Mouse (Mus musculus): ENCODE results near the gene Crygn. TPM values are rescaled to one million over a fixed set of nuclear protein-coding genes. Genes with fewer than 3 reads are reported as not detected.

Crygn gene
- polyA plus RNA-seq (2015; fragmentation: Nextera tagmentation; extraction: Ambion mirVana): not detected in 2 replicates

DNA sequence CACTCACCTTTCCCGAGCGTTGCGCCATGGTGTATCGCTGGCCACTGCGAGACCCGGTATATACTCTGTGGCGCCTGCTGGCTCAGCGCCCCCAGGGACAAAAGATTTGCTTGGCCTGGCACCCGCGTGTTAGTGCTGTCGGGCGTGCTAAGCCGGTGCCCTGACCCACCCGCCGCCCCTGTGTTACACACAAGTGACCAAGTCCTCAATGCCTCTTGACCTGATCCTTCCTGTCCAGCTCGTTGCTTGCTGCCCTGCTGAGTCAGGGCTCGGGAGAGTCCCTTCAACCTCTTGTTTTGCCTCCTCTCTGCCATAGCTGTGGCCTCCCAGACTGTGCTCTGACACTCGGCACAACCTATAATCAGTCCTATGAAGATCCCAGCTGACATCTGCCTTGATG is at the start of gene Crygn:
Gene Crygn (minus strand): TSS at position 193 of the 400 bp plus-strand sequence.
- Histone ChIP-seq H3K27me3 (peaks cover 9% of the 10 kb centered on the region; the same call in 1 of the 2 replicates), H3K27ac (no peak within 1 kb of the TSS), H3K4me1 (0 out of 2 replicates have a peak, but pooled peaks cover 4% of the 10 kb centered on the region), H3K9me3 (replicated peaks) (no peaks in the 10 kb centered on the region), H3K4me2 (no peak within 1 kb of the TSS), H3K36me3 (ENCODE audit: poor library complexity, severe bottlenecking) (no peaks in the 10 kb centered on the region), H3K4me3 (no peak within 1 kb of the TSS), H3K9ac (no peak within 1 kb of the TSS)
- 27% methylated on average over 18 of the region's 18 CpGs for WGBS
- no peak for ATAC-seq

DNA sequence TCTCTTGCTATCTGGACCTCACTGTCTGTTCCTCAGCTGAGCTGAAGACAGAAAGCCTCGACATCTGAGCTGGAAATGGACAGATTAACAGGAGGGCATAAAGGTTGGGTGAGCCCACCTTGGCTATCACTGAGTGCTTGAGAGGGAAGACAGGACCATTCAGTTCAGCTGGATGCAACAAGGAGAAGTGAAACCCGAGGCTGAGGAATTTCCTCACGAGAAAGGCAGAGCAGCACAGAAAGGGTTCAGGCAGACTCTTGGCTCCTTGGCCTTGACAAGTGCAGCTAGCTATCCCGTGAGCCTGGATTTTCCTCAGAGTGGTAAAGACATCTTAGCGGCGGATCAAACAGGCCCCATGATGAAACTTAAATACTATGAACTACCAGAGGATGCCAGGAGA is 47.4 kb upstream of the Crygn start:
- Histone ChIP-seq H3K4me2 (no peak overlapping the region), H3K9ac (no peak overlapping the region), H3K4me3 (no peak overlapping the region), H3K4me1 (no peaks in the 10 kb centered on the region), H3K36me3 (ENCODE audit: poor library complexity, severe bottlenecking) (peaks cover 80% of the 10 kb centered on the region), H3K27me3 (no peaks in the 10 kb centered on the region), H3K27ac (no peak overlapping the region), H3K9me3 (replicated peaks) (no peaks in the 10 kb centered on the region)
- WGBS: 88% methylated on average over 6 of the region's 6 CpGs
- no peak for ATAC-seq

- no peak overlapping the region for H3K4me3 ChIP-seq
- 92% methylated on average over 8 of the region's 8 CpGs for WGBS
- no peak overlapping the region for H3K9ac ChIP-seq
- no peak for ATAC-seq
- no peaks in the 10 kb centered on the region for H3K9me3 ChIP-seq (replicated peaks)
- no peak overlapping the region for H3K27ac ChIP-seq
- no peak overlapping the region for H3K4me2 ChIP-seq
- H3K27me3 ChIP-seq: no peaks in the 10 kb centered on the region
- H3K36me3 ChIP-seq (ENCODE audit: poor library complexity, severe bottlenecking): peaks cover 79% of the 10 kb centered on the region
- no peaks in the 10 kb centered on the region for H3K4me1 ChIP-seq
Observed at GRCm38 (mm10) chr5:24804661-24805060, 46.9 kb upstream of the Crygn start.

DNA sequence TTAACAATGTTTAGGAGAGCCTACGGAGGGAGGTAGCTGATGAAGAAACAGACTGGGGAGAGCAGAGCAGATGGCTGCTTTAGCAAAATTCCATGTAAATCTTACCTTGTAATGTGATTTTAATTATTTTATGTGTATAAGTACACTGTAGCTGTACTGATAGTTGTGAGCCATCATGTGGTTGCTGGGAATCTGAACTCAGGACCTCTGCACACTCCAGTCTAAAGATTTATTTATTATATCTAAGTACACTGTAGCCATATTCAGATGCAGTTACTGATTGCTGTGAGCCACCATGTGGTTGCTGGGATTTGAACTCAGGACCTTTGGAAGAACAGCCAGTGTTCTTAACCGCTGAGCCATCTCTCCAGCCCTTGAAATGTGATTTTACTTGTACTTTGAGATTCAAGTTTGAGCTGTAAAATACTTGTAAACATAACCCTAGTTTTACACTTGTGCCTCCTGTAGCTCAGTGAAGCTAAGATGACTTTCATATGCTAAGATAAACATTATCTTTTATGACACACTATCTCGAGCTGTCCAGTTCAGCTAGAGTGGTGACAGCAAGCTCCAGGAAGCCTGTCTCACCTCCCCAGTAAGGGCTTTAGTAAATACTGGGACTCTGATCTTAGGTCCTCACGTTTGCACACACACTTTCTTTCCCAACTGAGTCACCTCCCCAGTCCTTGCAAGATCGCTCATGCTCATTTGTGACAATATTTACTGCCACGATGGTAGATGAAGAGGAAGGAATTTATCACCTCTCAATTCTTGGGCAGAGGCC is 44.2 kb upstream of the Crygn start:
- Histone ChIP-seq H3K4me3 (no peak overlapping the region), H3K9me3 (replicated peaks) (no peaks in the 10 kb centered on the region), H3K27ac (no peak overlapping the region), H3K4me1 (no peaks in the 10 kb centered on the region), H3K4me2 (no peak overlapping the region), H3K9ac (no peak overlapping the region), H3K27me3 (no peaks in the 10 kb centered on the region), H3K36me3 (ENCODE audit: poor library complexity, severe bottlenecking) (peaks cover 58% of the 10 kb centered on the region)
- no peak for ATAC-seq
- WGBS: 85% methylated on average over 6 of the region's 6 CpGs

DNA sequence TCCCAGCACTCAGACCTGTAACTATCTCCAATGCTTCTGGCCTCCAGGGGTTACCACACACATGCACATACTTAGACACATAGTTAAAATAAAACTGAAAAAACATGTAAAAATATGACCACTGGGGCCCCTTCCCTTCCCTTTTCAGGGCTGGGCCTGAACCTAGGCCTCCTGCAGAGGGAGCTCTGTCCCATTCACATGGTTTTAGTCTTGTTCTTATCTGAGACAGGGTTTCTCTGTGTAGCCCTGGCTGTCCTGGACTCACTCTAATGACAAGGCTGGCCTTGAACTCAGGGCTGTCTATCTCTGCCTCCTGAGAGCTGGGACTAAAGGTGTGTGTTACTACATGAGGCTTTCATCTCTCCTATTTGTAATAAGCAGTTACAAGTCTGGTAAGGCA is 42.6 kb upstream of the Crygn start:
- no peak overlapping the region for H3K4me2 ChIP-seq
- no peak overlapping the region for H3K9ac ChIP-seq
- 0 out of 2 replicates have a peak, but pooled peaks have one; percentile 21 for ATAC-seq
- no peaks in the 10 kb centered on the region for H3K27me3 ChIP-seq
- no peak overlapping the region for H3K4me3 ChIP-seq
- no peak overlapping the region for H3K27ac ChIP-seq
- H3K4me1 ChIP-seq: no peaks in the 10 kb centered on the region
- H3K36me3 ChIP-seq (ENCODE audit: poor library complexity, severe bottlenecking): peaks cover 42% of the 10 kb centered on the region
- no peaks in the 10 kb centered on the region for H3K9me3 ChIP-seq (replicated peaks)

DNA sequence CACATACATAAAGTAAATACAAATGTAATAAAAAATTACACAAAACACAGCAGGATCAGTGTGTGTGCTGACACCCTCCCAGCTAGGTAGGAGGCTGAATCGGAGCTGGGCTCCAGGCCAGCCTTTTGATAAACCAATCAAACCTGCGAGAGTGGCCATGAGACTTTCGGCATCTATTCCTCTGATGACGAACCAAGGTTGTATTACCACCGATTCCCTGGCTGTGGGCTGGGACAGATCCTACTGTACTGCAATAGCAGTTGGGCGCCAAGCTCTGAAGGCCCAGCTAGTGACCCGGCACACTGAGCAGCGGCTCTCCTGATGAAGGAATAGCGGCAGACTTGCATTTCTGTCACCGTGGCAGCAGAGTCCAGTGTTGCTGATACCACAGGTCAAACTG is 40.8 kb upstream of the Crygn start:
- no peak overlapping the region for H3K4me2 ChIP-seq
- no peaks in the 10 kb centered on the region for H3K4me1 ChIP-seq
- no peak overlapping the region for H3K27ac ChIP-seq
- no peak overlapping the region for H3K9ac ChIP-seq
- no peaks in the 10 kb centered on the region for H3K27me3 ChIP-seq
- H3K4me3 ChIP-seq: no peak overlapping the region
- ATAC-seq: no peak
- 80% methylated on average over 10 of the region's 10 CpGs for WGBS
- H3K36me3 ChIP-seq (ENCODE audit: poor library complexity, severe bottlenecking): peaks cover 25% of the 10 kb centered on the region
- no peaks in the 10 kb centered on the region for H3K9me3 ChIP-seq (replicated peaks)

DNA sequence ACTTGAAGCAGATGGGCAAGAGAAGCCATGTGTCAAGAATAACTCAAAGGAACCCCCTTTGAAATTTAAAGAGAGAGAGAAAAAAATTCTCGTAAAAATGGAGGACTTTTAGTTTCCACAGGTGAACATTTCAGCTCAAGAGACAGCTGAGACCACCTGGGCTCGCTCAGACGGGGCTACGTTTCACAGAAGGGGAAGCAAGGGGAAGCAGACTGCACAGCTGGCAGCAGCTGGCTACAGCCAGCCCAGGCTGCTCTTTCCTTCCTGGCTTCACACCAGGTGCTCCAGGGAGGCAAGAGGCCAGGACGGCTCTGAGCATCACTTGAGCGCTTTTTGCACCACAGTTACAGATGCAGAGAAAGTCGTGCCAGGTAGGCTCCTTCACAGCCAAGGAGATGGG is 40.0 kb upstream of the Crygn start:
- Histone ChIP-seq H3K27ac (no peak overlapping the region), H3K4me2 (no peak overlapping the region), H3K27me3 (no peaks in the 10 kb centered on the region), H3K36me3 (ENCODE audit: poor library complexity, severe bottlenecking) (peaks cover 19% of the 10 kb centered on the region), H3K4me1 (no peaks in the 10 kb centered on the region), H3K9me3 (replicated peaks) (no peaks in the 10 kb centered on the region), H3K9ac (no peak overlapping the region), H3K4me3 (no peak overlapping the region)
- no peak for ATAC-seq
- WGBS: 68% methylated on average over 7 of the region's 7 CpGs

DNA sequence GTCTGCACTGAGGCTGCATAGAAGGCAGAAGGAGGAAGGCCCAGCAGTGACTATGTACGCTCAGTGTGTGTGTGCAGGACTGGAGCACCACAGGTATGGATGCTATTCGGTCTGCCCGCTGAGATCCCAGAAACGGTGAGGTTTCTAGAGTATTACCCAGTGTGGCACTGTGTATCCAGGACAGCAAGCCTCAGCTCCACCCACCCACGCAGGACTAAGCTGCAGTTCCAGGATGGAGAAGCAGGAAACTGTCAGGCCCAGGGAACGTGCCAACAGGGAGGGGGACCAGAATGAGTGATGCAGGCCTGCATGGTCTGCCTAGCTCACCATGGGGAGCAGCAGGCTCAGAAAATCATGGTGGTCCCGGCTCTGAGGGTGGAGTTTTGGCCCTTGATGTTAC is 35.2 kb upstream of the Crygn start:
- ATAC-seq: no peak
- no peak overlapping the region for H3K4me2 ChIP-seq
- no peak overlapping the region for H3K4me3 ChIP-seq
- no peaks in the 10 kb centered on the region for H3K4me1 ChIP-seq
- 76% methylated on average over 7 of the region's 7 CpGs for WGBS
- H3K27ac ChIP-seq: no peak overlapping the region
- 0 out of 2 replicates have a peak, but pooled peaks cover 4% of the 10 kb centered on the region for H3K27me3 ChIP-seq
- no peaks in the 10 kb centered on the region for H3K36me3 ChIP-seq (ENCODE audit: poor library complexity, severe bottlenecking)
- H3K9ac ChIP-seq: no peak overlapping the region
- H3K9me3 ChIP-seq (replicated peaks): no peaks in the 10 kb centered on the region

GRCm38 (mm10) chr5:24782957-24783356 is 25.1 kb upstream of the Crygn start:
- no peak for ATAC-seq
- H3K27me3 ChIP-seq: peaks cover 19% of the 10 kb centered on the region
- no peak overlapping the region for H3K4me3 ChIP-seq
- H3K9me3 ChIP-seq (replicated peaks): no peaks in the 10 kb centered on the region; the same call in 1 of the 2 replicates
- 82% methylated on average over 4 of the region's 4 CpGs for WGBS
- H3K4me2 ChIP-seq: no peak overlapping the region
- H3K27ac ChIP-seq: no peak overlapping the region
- no peak overlapping the region for H3K9ac ChIP-seq
- no peaks in the 10 kb centered on the region for H3K36me3 ChIP-seq (ENCODE audit: poor library complexity, severe bottlenecking)
- H3K4me1 ChIP-seq: 0 out of 2 replicates have a peak, but pooled peaks cover 6% of the 10 kb centered on the region

DNA sequence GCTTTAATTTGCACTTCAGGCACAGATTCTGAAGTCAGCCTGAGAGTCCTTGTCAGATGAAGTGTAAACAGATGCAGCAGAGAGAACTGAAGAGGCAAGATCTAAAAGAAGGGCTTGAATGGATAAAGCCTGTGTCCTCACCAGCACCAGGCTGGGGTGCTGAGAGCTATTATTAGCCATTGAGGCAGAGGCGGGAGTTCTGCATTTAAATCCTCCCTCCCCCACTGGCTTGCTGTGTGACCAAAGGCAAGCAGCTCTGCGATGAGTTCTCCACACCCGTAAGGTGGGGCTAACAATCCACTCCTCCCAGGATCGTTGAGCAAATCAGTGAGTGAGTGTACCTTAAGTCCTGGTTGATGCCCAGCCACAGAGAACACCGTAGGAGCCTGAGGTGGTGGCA is 23.2 kb upstream of the Crygn start:
- Histone ChIP-seq H3K4me2 (no peak overlapping the region), H3K36me3 (ENCODE audit: poor library complexity, severe bottlenecking) (no peaks in the 10 kb centered on the region), H3K9me3 (replicated peaks) (no peaks in the 10 kb centered on the region; the same call in 1 of the 2 replicates), H3K9ac (no peak overlapping the region), H3K27me3 (peaks cover 21% of the 10 kb centered on the region), H3K27ac (no peak overlapping the region), H3K4me1 (0 out of 2 replicates have a peak, but pooled peaks cover 6% of the 10 kb centered on the region), H3K4me3 (no peak overlapping the region)
- 11% methylated on average over 5 of the region's 5 CpGs for WGBS
- no peak for ATAC-seq

- 0 out of 2 replicates have a peak, but pooled peaks have one; percentile 41 for ATAC-seq
Observed at GRCm38 (mm10) chr5:24779881-24780512, 22.2 kb upstream of the Crygn start.

GRCm38 (mm10) chr5:24779321-24779720 is 21.5 kb upstream of the Crygn start:
- Histone ChIP-seq H3K4me1 (0 out of 2 replicates have a peak, but pooled peaks cover 6% of the 10 kb centered on the region), H3K4me3 (no peak overlapping the region), H3K9me3 (replicated peaks) (no peaks in the 10 kb centered on the region), H3K27me3 (peaks cover 21% of the 10 kb centered on the region), H3K4me2 (no peak overlapping the region), H3K27ac (no peak overlapping the region), H3K36me3 (ENCODE audit: poor library complexity, severe bottlenecking) (no peaks in the 10 kb centered on the region), H3K9ac (no peak overlapping the region)
- ATAC-seq: no peak

More at GRCm38 (mm10) chr5:24779881-24780512, 22.2 kb upstream of the Crygn start:
- Histone ChIP-seq H3K9ac (no peak overlapping the region), H3K27me3 (peaks cover 21% of the 10 kb centered on the region), H3K4me1 (0 out of 2 replicates have a peak, but pooled peaks cover 6% of the 10 kb centered on the region), H3K4me3 (no peak overlapping the region), H3K4me2 (no peak overlapping the region), H3K9me3 (replicated peaks) (no peaks in the 10 kb centered on the region; the same call in 1 of the 2 replicates), H3K36me3 (ENCODE audit: poor library complexity, severe bottlenecking) (no peaks in the 10 kb centered on the region), H3K27ac (no peak overlapping the region)
- WGBS: 45% methylated on average over 15 of the region's 15 CpGs
